Mouse (Mus musculus): Measurements from ENCODE around the gene Tas2r143. TPM values are rescaled to one million over a fixed set of nuclear protein-coding genes. Genes with fewer than 3 reads are reported as not detected.

Tas2r143 gene
- polyA plus RNA-seq, 1 experiment from 2014 or later, result not detected

DNA sequence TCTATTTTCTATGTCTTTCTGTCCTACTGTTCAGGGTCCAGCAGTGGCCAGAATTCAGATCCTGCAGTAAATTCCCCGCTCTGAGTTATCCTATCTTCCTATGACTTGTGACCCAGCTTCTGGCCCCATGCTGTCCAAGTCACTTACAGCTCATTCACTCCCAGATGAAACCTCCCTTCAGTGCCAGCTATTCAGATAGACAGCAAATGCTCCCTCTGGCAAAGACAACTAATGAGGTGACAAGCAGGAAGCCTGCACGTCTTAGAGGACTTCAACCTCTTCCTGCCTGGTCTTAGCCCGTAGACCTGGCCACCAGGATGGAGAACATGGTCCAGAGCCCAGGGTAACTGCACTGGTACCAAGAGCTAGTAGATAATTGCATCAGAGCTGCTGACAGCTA, 37.1 kb upstream of the Tas2r143 start:
- no peak for ATAC-seq
- Histone ChIP-seq H3K36me3 (ENCODE audit: control insufficient read depth, insufficient read depth, low read length) (peaks cover 6% of the 10 kb centered on the region; the same call in 1 of the 2 replicates), H3K4me2 (ENCODE audit: low read length) (no peak overlapping the region), H3K9me3 (replicated peaks; ENCODE audit: control insufficient read depth, low read length, poor library complexity, severe bottlenecking) (no peaks in the 10 kb centered on the region), H3K27ac (ENCODE audit: low read length) (no peak overlapping the region), H3K4me3 (ENCODE audit: low read depth, low read length) (no peak overlapping the region), H3K27me3 (ENCODE audit: control insufficient read depth, insufficient read depth, low read depth, low read length) (no peaks in the 10 kb centered on the region), H3K4me1 (ENCODE audit: control insufficient read depth, insufficient read depth, low read length) (no peaks in the 10 kb centered on the region), H3K9ac (ENCODE audit: low read depth, low read length) (no peak overlapping the region)
- 57% methylated on average over 3 of the region's 3 CpGs for whole genome bisulfite sequencing

DNA sequence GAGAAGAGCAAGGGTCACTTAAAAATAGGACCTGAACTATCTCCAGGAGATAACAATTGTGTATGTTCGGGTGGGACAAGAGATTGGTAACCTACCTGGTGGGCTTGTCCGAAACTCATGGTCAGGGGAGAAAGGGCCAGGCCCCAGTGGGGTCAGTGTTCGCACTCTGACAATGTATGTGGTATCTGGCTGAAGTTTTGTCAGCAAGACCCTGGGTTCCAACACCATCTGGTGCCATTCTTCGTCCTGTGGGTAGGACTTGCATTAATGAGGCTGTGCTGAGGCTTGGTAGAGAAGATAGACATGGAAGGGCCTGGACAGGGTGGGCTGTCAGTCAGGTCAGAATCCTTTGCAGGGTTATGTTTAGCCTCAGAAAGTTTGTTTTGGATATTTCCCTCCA, 36.0 kb upstream of the Tas2r143 start:
- H3K9ac ChIP-seq (ENCODE audit: low read depth, low read length), result no peak overlapping the region
- H3K36me3 ChIP-seq (ENCODE audit: control insufficient read depth, insufficient read depth, low read length), result no peaks in the 10 kb centered on the region
- no peak overlapping the region for H3K4me3 ChIP-seq (ENCODE audit: low read depth, low read length)
- no peaks in the 10 kb centered on the region for H3K27me3 ChIP-seq (ENCODE audit: control insufficient read depth, insufficient read depth, low read depth, low read length)
- no peak overlapping the region for H3K4me2 ChIP-seq (ENCODE audit: low read length)
- H3K27ac ChIP-seq (ENCODE audit: low read length), result no peak overlapping the region
- no peaks in the 10 kb centered on the region for H3K4me1 ChIP-seq (ENCODE audit: control insufficient read depth, insufficient read depth, low read length)
- ATAC-seq, result no peak
- H3K9me3 ChIP-seq (replicated peaks; ENCODE audit: control insufficient read depth, low read length, poor library complexity, severe bottlenecking), result no peaks in the 10 kb centered on the region
- 92% methylated on average over 4 of the region's 4 CpGs for WGBS

DNA sequence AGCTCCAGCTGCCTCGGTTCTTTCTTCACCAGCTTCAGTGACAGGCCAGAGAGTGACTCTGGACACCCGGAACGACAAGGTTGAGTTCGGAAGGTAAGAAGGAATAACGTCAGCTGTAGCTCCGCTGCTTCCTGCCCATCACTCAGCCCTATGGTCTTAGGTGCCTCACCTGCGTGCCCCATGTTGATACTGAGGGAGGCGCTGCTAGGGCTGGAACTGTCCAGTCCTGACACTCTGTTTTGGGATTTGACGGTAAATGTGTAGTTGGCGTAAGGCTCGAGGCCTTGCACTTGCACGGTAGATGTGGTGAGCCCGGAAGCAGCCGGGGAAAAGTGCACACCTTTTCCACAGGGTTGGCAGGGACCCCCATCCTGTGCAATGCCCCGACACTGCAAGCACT, 35.4 kb upstream of the Tas2r143 start:
- Histone ChIP-seq H3K27ac (ENCODE audit: low read length) (no peak overlapping the region), H3K9ac (ENCODE audit: low read depth, low read length) (no peak overlapping the region), H3K27me3 (ENCODE audit: control insufficient read depth, insufficient read depth, low read depth, low read length) (no peaks in the 10 kb centered on the region), H3K4me2 (ENCODE audit: low read length) (no peak overlapping the region), H3K4me1 (ENCODE audit: control insufficient read depth, insufficient read depth, low read length) (no peaks in the 10 kb centered on the region), H3K9me3 (replicated peaks; ENCODE audit: control insufficient read depth, low read length, poor library complexity, severe bottlenecking) (no peaks in the 10 kb centered on the region), H3K4me3 (ENCODE audit: low read depth, low read length) (no peak overlapping the region), H3K36me3 (ENCODE audit: control insufficient read depth, insufficient read depth, low read length) (no peaks in the 10 kb centered on the region)
- 92% methylated on average over 15 of the region's 15 CpGs for WGBS
- ATAC-seq, result no peak

DNA sequence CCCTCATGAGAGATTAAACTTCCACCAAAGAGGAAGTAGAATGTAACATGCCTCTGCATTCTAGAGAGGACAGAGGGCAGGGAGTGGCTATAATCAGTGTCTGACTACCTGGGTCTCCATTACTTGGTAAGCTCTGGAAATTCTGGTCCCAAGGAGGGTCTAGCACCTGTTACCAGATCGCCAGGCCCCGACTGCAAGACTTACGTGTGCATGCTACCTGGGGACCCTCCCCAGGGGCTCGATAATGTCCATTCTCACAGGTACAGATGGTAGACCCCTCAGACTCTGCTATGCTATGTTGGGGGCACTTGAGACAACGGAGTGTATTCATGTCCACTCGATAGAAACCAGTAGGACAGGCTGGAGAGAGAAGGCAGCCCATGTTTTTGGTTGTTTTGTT, 34.8 kb upstream of the Tas2r143 start:
- no peaks in the 10 kb centered on the region for H3K36me3 ChIP-seq (ENCODE audit: control insufficient read depth, insufficient read depth, low read length)
- H3K9me3 ChIP-seq (replicated peaks; ENCODE audit: control insufficient read depth, low read length, poor library complexity, severe bottlenecking), result no peaks in the 10 kb centered on the region
- H3K4me1 ChIP-seq (ENCODE audit: control insufficient read depth, insufficient read depth, low read length), result no peaks in the 10 kb centered on the region
- no peaks in the 10 kb centered on the region for H3K27me3 ChIP-seq (ENCODE audit: control insufficient read depth, insufficient read depth, low read depth, low read length)
- H3K27ac ChIP-seq (ENCODE audit: low read length), result no peak overlapping the region
- H3K4me3 ChIP-seq (ENCODE audit: low read depth, low read length), result no peak overlapping the region
- 94% methylated on average over 6 of the region's 6 CpGs for WGBS
- no peak overlapping the region for H3K4me2 ChIP-seq (ENCODE audit: low read length)
- no peak overlapping the region for H3K9ac ChIP-seq (ENCODE audit: low read depth, low read length)
- ATAC-seq, result no peak

DNA sequence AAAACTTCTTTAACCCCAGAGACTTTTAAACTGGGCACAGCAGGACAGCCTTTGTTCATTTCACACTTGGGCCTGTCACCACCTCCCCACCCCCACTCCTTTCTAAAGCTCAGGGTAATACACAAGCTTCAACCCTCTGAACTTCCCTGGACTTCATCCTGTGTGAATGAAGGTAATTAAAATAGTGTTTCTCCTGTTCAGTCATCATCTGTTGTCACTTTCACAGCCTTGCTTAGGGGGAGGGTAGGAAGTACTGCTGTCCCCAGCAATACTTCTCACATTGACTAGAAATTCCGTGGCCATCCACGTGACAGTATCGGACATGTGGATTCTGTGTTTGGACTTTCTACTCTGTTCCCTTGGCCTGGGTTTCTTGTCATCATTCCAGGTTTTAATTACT, 30.2 kb upstream of the Tas2r143 start:
- H3K9me3 ChIP-seq (replicated peaks; ENCODE audit: control insufficient read depth, low read length, poor library complexity, severe bottlenecking), result no peaks in the 10 kb centered on the region
- no peak for ATAC-seq
- no peak overlapping the region for H3K4me3 ChIP-seq (ENCODE audit: low read depth, low read length)
- no peak overlapping the region for H3K4me2 ChIP-seq (ENCODE audit: low read length)
- H3K27ac ChIP-seq (ENCODE audit: low read length), result no peak overlapping the region
- 2% methylated on average over 3 of the region's 3 CpGs for WGBS
- no peak overlapping the region for H3K9ac ChIP-seq (ENCODE audit: low read depth, low read length)
- peaks cover 4% of the 10 kb centered on the region for H3K27me3 ChIP-seq (ENCODE audit: control insufficient read depth, insufficient read depth, low read depth, low read length)
- peaks cover 10% of the 10 kb centered on the region for H3K4me1 ChIP-seq (ENCODE audit: control insufficient read depth, insufficient read depth, low read length)
- H3K36me3 ChIP-seq (ENCODE audit: control insufficient read depth, insufficient read depth, low read length), result no peaks in the 10 kb centered on the region

DNA sequence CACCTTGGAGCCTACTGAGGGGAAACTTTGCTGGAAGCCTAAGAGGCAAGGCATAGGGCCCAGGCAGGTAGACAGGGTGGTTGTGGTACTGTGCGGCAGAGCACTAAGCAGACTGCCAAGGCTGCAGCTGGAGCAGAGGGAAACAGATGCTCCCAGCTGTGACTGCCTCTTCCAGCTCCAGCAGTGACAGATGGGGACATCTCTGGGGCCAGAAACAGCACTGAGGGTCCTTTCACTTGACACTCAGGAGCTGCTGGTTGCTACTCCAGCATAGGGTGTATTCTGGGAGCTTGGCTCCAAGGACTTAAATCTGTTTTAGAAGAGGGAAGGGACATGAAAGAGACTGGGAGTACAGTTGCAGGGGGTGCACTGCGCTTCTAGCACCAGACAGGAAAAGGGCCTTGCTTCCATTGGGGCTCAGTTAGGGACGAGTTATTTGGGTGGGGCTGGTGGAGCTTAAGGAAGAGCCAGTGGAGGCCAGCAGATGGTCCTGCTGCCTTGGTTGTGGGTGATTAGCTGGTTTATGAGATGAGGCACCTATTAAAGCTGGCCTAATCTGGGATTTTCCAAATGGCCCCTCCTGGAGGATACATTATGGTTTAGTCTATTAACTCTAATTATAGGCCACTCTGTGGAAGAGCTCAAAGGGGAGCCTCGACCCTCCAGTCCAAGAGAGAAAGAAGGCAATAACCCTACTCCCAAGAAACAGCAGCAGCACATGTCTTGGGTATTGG, 29.2 kb upstream of the Tas2r143 start:
- Histone ChIP-seq H3K27me3 (ENCODE audit: control insufficient read depth, insufficient read depth, low read depth, low read length) (peaks cover 5% of the 10 kb centered on the region), H3K27ac (ENCODE audit: low read length) (no peak overlapping the region), H3K9ac (ENCODE audit: low read depth, low read length) (no peak overlapping the region), H3K4me1 (ENCODE audit: control insufficient read depth, insufficient read depth, low read length) (peaks cover 10% of the 10 kb centered on the region), H3K36me3 (ENCODE audit: control insufficient read depth, insufficient read depth, low read length) (no peaks in the 10 kb centered on the region), H3K9me3 (replicated peaks; ENCODE audit: control insufficient read depth, low read length, poor library complexity, severe bottlenecking) (no peaks in the 10 kb centered on the region), H3K4me3 (ENCODE audit: low read depth, low read length) (no peak overlapping the region), H3K4me2 (ENCODE audit: low read length) (no peak overlapping the region)
- ATAC-seq, result no peak
- WGBS, result 46% methylated on average over 4 of the region's 4 CpGs

DNA sequence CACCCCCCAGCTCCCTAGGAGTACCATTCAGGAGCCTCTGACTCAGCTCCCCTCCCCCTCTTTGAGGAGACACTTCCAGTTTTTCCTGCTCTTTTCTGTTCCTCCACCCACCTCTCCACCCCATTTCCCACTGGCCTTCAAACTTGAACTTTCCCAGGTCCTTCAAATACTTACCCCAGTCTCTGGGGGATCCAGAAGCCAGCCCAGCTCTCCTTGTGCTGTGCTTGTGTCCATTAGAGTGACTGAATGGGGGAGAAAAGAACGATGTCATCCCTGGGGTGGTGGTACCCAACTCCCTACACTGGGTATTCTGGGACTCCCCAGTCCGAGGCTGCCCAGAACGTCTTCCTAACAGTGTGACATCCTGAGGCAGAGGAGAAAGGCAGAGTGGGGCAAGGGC, 28.0 kb upstream of the Tas2r143 start:
- ATAC-seq, result no peak
- Histone ChIP-seq H3K4me2 (ENCODE audit: low read length) (no peak overlapping the region), H3K4me1 (ENCODE audit: control insufficient read depth, insufficient read depth, low read length) (peaks cover 10% of the 10 kb centered on the region), H3K9ac (ENCODE audit: low read depth, low read length) (no peak overlapping the region), H3K36me3 (ENCODE audit: control insufficient read depth, insufficient read depth, low read length) (no peaks in the 10 kb centered on the region), H3K27ac (ENCODE audit: low read length) (no peak overlapping the region), H3K4me3 (ENCODE audit: low read depth, low read length) (no peak overlapping the region), H3K9me3 (replicated peaks; ENCODE audit: control insufficient read depth, low read length, poor library complexity, severe bottlenecking) (no peaks in the 10 kb centered on the region), H3K27me3 (ENCODE audit: control insufficient read depth, insufficient read depth, low read depth, low read length) (peaks cover 5% of the 10 kb centered on the region)
- WGBS, result 15% methylated on average over 3 of the region's 3 CpGs

DNA sequence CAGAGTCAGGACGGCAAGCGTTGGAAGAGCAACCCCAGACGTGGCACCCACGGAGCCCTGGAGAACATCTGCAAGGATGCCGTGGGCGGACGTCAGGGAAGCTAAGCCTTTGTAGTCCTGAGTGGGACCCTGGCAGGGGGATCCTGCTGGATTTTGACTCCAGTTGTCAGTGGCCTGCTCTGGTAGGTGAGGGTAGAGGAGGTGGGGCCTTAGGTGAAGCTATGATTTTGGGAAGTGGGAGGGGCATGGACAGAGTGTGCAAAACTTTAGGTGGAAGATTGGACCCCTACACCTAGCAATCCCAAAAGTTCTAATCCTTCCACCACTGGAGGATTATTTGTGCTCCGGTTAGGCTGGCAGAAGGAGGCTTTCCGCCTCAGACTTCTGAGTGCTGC, 27.6 kb upstream of the Tas2r143 start:
- Histone ChIP-seq H3K4me3 (ENCODE audit: low read depth, low read length) (no peak overlapping the region), H3K9me3 (replicated peaks; ENCODE audit: control insufficient read depth, low read length, poor library complexity, severe bottlenecking) (no peaks in the 10 kb centered on the region), H3K36me3 (ENCODE audit: control insufficient read depth, insufficient read depth, low read length) (no peaks in the 10 kb centered on the region), H3K4me1 (ENCODE audit: control insufficient read depth, insufficient read depth, low read length) (peaks cover 10% of the 10 kb centered on the region), H3K4me2 (ENCODE audit: low read length) (no peak overlapping the region), H3K27me3 (ENCODE audit: control insufficient read depth, insufficient read depth, low read depth, low read length) (peaks cover 5% of the 10 kb centered on the region), H3K27ac (ENCODE audit: low read length) (no peak overlapping the region), H3K9ac (ENCODE audit: low read depth, low read length) (no peak overlapping the region)
- peak; percentile 22 for ATAC-seq
- 17% methylated on average over 9 of the region's 9 CpGs for WGBS

DNA sequence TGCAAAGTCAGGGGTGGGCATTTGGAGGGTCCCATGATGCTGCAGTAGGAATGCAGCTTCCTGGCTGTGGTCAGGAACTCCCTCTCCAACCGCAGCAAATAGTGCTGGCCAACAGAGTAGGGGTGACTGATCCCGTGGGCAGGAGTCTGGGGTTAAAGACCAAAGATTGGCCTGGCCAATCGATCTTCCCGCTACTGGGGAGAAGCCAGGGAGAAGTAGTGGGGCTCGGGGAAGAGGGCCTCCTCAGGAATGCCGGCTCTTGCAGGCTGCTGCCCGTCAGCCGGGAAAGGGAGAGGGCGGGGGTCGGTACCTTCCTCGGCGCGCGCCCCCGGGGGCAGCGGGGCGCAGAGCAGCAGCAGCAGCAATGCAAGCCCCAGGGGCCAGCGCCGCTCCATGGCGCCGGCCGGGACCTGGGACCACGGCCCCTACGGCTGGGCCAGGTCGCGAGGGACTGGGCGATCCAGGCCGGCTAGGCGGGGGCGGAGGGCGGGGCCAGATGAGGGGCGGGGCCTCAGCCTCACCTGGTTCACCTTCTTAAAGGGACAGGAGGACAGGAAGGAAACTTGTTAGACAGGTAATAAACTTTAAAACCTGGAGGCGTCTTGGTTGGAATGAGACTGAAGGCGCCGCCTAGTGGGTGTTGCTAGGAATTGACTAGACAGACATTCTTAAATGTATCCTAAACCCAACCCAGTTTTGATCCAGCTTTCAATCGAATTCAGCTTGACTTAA, 27.1 kb upstream of the Tas2r143 start, which contains the start of gene Epha1:
Epha1 (minus strand) TSS at position 453 of the 732 bp plus-strand sequence.
- H3K4me2 ChIP-seq (ENCODE audit: low read length), result peak within 1 kb of the TSS; percentile 70
- peaks cover 5% of the 10 kb centered on the region for H3K27me3 ChIP-seq (ENCODE audit: control insufficient read depth, insufficient read depth, low read depth, low read length)
- no peaks in the 10 kb centered on the region for H3K36me3 ChIP-seq (ENCODE audit: control insufficient read depth, insufficient read depth, low read length)
- H3K4me1 ChIP-seq (ENCODE audit: control insufficient read depth, insufficient read depth, low read length), result peaks cover 10% of the 10 kb centered on the region
- WGBS, result 1% methylated on average over 33 of the region's 36 CpGs
- H3K27ac ChIP-seq (ENCODE audit: low read length), result no peak within 1 kb of the TSS
- no peaks in the 10 kb centered on the region for H3K9me3 ChIP-seq (replicated peaks; ENCODE audit: control insufficient read depth, low read length, poor library complexity, severe bottlenecking)
- H3K9ac ChIP-seq (ENCODE audit: low read depth, low read length), result peak within 1 kb of the TSS; percentile 47; the same call in 1 of the 2 replicates
- H3K4me3 ChIP-seq (ENCODE audit: low read depth, low read length), result peak within 1 kb of the TSS; percentile 42
- ATAC-seq, result peak; percentile 75
